Mouse (Mus musculus): ENCODE data around the gene Gm4969. TPM values are rescaled to one million over a fixed set of nuclear protein-coding genes. Genes with fewer than 3 reads are reported as not detected.
"Not testable (repeated sequence)": the region's sequence is repeated elsewhere in the genome, so short reads cannot be mapped to it uniquely, and the experiment has no call there.

Gm4969 gene
- total and polyA plus RNA-seq, 2 experiments from 2014 or later, result 8.9 to 10.6 TPM

- ATAC-seq (no peak), DNase-seq (no peak)
- Histone ChIP-seq H3K27ac (ENCODE audit: low read depth, low read length) (no peak overlapping the region), H3K36me3 (ENCODE audit: insufficient read depth) (peaks cover 13% of the 10 kb centered on the region), H3K27me3 (ENCODE audit: insufficient read depth, low read length) (no peaks in the 10 kb centered on the region), H3K4me3 (ENCODE audit: low read depth, low read length) (no peak overlapping the region), H3K9ac (no peak overlapping the region), H3K9me3 (ENCODE audit: low read length) (no peaks in the 10 kb centered on the region), H3K4me2 (ENCODE audit: low read depth) (no peak overlapping the region), H3K4me1 (ENCODE audit: insufficient read depth) (peaks cover 9% of the 10 kb centered on the region)
- peak; percentile 24; the same call in 1 of the 2 replicates for TF ChIP-seq CTCF (IDR thresholded peaks at IDR 0.05; ENCODE audit: low read depth)
- 94% methylated on average over 6 of the region's 6 CpGs for WGBS
Observed at GRCm38 (mm10) chr7:19074494-19074893, 43.7 kb downstream of the Gm4969 start.

GRCm38 (mm10) chr7:19073504-19073903 lies 44.7 kb downstream of the Gm4969 start:
- Histone ChIP-seq H3K36me3 (ENCODE audit: insufficient read depth) (peaks cover 4% of the 10 kb centered on the region), H3K4me1 (ENCODE audit: insufficient read depth) (peaks cover 9% of the 10 kb centered on the region), H3K4me3 (ENCODE audit: low read depth, low read length) (no peak overlapping the region), H3K9me3 (ENCODE audit: low read length) (no peaks in the 10 kb centered on the region), H3K27ac (ENCODE audit: low read depth, low read length) (no peak overlapping the region), H3K4me2 (ENCODE audit: low read depth) (no peak overlapping the region), H3K9ac (no peak overlapping the region), H3K27me3 (ENCODE audit: insufficient read depth, low read length) (no peaks in the 10 kb centered on the region)
- TF ChIP-seq CTCF (IDR thresholded peaks at IDR 0.05; ENCODE audit: low read depth), result peak; percentile 62
- DNase-seq, result no peak
- ATAC-seq, result no peak
- WGBS, result 82% methylated on average over 9 of the region's 9 CpGs

GRCm38 (mm10) chr7:19071024-19071423 lies 47.1 kb downstream of the Gm4969 start:
- H3K36me3 ChIP-seq (ENCODE audit: insufficient read depth); H3K9ac ChIP-seq; ATAC-seq; H3K4me2 ChIP-seq (ENCODE audit: low read depth); H3K4me1 ChIP-seq (ENCODE audit: insufficient read depth); H3K27me3 ChIP-seq (ENCODE audit: insufficient read depth, low read length); H3K27ac ChIP-seq (ENCODE audit: low read depth, low read length); DNase-seq; H3K4me3 ChIP-seq (ENCODE audit: low read depth, low read length); H3K9me3 ChIP-seq (ENCODE audit: low read length): not testable (repeated sequence)
- WGBS, result 60% methylated on average over 3 of the region's 3 CpGs

- Histone ChIP-seq H3K27me3 (ENCODE audit: insufficient read depth, low read length) (peaks cover 18% of the 10 kb centered on the region), H3K9ac (no peak overlapping the region), H3K27ac (ENCODE audit: low read depth, low read length) (no peak overlapping the region), H3K4me3 (ENCODE audit: low read depth, low read length) (no peak overlapping the region), H3K9me3 (ENCODE audit: low read length) (no peaks in the 10 kb centered on the region), H3K4me2 (ENCODE audit: low read depth) (no peak overlapping the region), H3K4me1 (ENCODE audit: insufficient read depth) (no peaks in the 10 kb centered on the region), H3K36me3 (ENCODE audit: insufficient read depth) (no peaks in the 10 kb centered on the region)
- WGBS, result 52% methylated on average over 3 of the region's 3 CpGs
- peak; percentile 55 for TF ChIP-seq CTCF (IDR thresholded peaks at IDR 0.05; ENCODE audit: low read depth)
- no peak for DNase-seq
- no peak for ATAC-seq
Observed at GRCm38 (mm10) chr7:19069500-19069899, 48.7 kb downstream of the Gm4969 start.

- DNase-seq (peak; percentile 85), ATAC-seq (no peak)
- Histone ChIP-seq H3K9ac (no peak overlapping the region), H3K4me3 (ENCODE audit: low read depth, low read length) (no peak overlapping the region), H3K36me3 (ENCODE audit: insufficient read depth) (no peaks in the 10 kb centered on the region), H3K9me3 (ENCODE audit: low read length) (no peaks in the 10 kb centered on the region), H3K4me1 (ENCODE audit: insufficient read depth) (no peaks in the 10 kb centered on the region), H3K27me3 (ENCODE audit: insufficient read depth, low read length) (peaks cover 18% of the 10 kb centered on the region), H3K4me2 (ENCODE audit: low read depth) (no peak overlapping the region), H3K27ac (ENCODE audit: low read depth, low read length) (no peak overlapping the region)
- WGBS, result 6% methylated on average over 2 of the region's 2 CpGs
- peak; percentile 82 for TF ChIP-seq CTCF (IDR thresholded peaks at IDR 0.05; ENCODE audit: low read depth)
Observed at GRCm38 (mm10) chr7:19068707-19069106, 49.5 kb downstream of the Gm4969 start.

- Histone ChIP-seq H3K27me3 (ENCODE audit: insufficient read depth, low read length) (peaks cover 18% of the 10 kb centered on the region), H3K36me3 (ENCODE audit: insufficient read depth) (no peaks in the 10 kb centered on the region), H3K4me3 (ENCODE audit: low read depth, low read length) (no peak overlapping the region), H3K4me1 (ENCODE audit: insufficient read depth) (no peaks in the 10 kb centered on the region), H3K27ac (ENCODE audit: low read depth, low read length) (no peak overlapping the region), H3K9ac (no peak overlapping the region), H3K9me3 (ENCODE audit: low read length) (no peaks in the 10 kb centered on the region), H3K4me2 (ENCODE audit: low read depth) (no peak overlapping the region)
- DNase-seq (no peak), ATAC-seq (no peak)
- WGBS, result 65% methylated on average over 13 of the region's 14 CpGs
- TF ChIP-seq CTCF (IDR thresholded peaks at IDR 0.05; ENCODE audit: low read depth), result no peak
Observed at GRCm38 (mm10) chr7:19067935-19068334, 50.2 kb downstream of the Gm4969 start.

GRCm38 (mm10) chr7:19067063-19067462 lies 51.1 kb downstream of the Gm4969 start:
- Histone ChIP-seq H3K9ac (no peak overlapping the region), H3K4me2 (ENCODE audit: low read depth) (no peak overlapping the region), H3K9me3 (ENCODE audit: low read length) (no peaks in the 10 kb centered on the region), H3K4me1 (ENCODE audit: insufficient read depth) (no peaks in the 10 kb centered on the region), H3K27me3 (ENCODE audit: insufficient read depth, low read length) (peaks cover 18% of the 10 kb centered on the region), H3K27ac (ENCODE audit: low read depth, low read length) (no peak overlapping the region), H3K4me3 (ENCODE audit: low read depth, low read length) (no peak overlapping the region), H3K36me3 (ENCODE audit: insufficient read depth) (no peaks in the 10 kb centered on the region)
- no peak for ATAC-seq
- no peak for DNase-seq
- TF ChIP-seq CTCF (IDR thresholded peaks at IDR 0.05; ENCODE audit: low read depth), result no peak
- WGBS, result 49% methylated on average over 14 of the region's 14 CpGs

GRCm38 (mm10) chr7:19065896-19066295 lies 52.3 kb downstream of the Gm4969 start:
- 64% methylated on average over 8 of the region's 13 CpGs for WGBS
- Histone ChIP-seq H3K27ac (ENCODE audit: low read depth, low read length) (no peak overlapping the region), H3K4me1 (ENCODE audit: insufficient read depth) (no peaks in the 10 kb centered on the region), H3K36me3 (ENCODE audit: insufficient read depth) (no peaks in the 10 kb centered on the region), H3K4me3 (ENCODE audit: low read depth, low read length) (peak overlapping the region; percentile 12; the same call in 1 of the 2 replicates), H3K9ac (no peak overlapping the region), H3K9me3 (ENCODE audit: low read length) (no peaks in the 10 kb centered on the region), H3K27me3 (ENCODE audit: insufficient read depth, low read length) (peaks cover 18% of the 10 kb centered on the region), H3K4me2 (ENCODE audit: low read depth) (peak overlapping the region; percentile 19)
- ATAC-seq, result no peak
- TF ChIP-seq CTCF (IDR thresholded peaks at IDR 0.05; ENCODE audit: low read depth), result no peak
- no peak for DNase-seq

Data from forebrain, postnatal 0 days (tissue).